Mouse (Mus musculus): ENCODE results near the gene Vmn2r78.
"Not testable (repeated sequence)": the region's sequence is repeated elsewhere in the genome, so short reads cannot be mapped to it uniquely, and the experiment has no call there.

Vmn2r78 gene

DNA sequence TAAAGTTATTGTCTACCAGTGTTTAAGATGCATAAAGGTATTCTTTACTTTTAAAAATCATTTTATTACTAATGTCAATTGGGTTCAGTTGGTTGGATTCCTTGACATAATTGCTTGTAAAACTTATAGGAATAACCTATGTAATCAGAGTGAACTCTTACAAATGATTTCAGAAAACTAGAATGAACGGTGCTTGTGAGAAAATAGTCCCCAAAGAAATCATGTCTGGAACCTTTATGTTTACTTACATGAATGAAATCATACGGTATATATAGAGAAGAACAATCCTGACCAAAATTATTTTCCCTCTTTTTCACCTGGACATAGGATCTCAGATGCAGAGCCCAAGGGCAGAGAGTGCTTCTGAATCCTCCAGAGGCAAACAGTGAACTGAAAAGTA lies at the start of gene Vmn2r78:
Gene Vmn2r78 (plus strand): TSS at position 301 of the 400 bp plus-strand sequence.
- DNase-seq (ENCODE audit: low spot score) = not testable (repeated sequence)

DNA sequence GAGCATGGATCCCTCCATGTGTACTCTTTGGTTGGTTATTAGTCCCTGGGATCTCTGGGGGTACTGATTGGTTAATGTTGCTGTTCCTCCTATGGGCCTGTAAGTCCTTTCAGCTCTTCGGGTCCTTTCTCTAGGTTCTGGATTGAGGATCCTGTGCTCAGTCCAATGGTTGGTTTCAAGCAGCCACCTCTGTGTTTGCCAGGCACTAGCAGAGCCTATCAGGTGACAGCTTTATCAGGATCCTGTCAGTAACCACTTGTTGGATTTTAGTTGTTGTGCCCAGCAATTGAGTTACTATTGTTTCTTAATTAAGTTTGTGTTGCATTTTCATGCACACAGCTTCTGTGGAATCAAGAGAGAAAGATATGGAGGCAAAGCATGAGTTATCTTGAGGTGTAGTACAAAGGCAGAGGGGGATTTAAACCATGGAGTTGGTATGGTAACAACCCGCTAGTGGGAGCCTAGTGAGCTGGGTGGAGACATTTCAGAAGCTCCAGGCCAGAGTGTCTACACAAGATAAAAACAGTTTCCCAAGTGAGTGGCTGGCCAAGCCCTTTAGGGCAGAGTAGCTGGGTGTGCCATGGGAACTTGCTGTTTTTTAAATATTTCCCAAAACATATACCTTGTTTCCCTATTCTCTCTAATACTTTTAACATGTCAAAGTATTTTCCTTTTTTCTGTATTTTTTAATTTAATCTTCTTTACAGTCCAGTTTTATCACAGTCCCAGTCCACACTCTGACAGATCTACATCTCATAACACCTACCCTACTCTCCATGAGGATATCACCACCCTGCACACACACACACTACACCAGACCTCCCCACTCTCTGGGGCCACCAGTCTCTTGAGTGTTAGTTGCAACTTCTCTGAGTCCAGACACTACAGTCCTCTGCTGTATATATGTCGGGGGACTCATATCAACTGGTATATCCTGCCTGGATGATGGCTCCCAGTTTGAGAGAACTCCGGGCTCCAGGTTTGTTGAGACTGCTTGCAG lies 25.1 kb upstream of the Vmn2r78 start:
- DNase-seq (ENCODE audit: low spot score) = no peak

DNA sequence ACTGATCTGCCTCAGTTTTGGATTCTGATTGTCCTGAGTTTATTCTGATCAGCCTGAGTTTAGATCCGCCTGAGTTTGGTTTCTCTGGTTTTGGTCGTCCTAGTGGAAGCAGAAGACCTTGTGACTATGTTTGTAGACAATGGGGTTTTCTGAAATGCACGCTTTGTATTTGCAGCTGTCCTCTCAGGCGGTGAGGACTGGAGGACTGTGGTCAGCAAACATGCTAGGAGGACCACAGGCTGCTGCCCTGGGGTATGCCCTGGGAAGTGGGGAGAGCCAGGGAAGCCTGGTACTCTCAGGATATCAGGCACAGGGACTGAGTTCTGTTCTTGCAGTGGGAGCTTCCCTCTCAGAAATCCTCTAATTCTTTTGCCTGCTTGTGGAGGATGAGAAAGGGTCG lies 22.4 kb downstream of the Vmn2r78 start:
- DNase-seq (ENCODE audit: low spot score) = no peak

DNA sequence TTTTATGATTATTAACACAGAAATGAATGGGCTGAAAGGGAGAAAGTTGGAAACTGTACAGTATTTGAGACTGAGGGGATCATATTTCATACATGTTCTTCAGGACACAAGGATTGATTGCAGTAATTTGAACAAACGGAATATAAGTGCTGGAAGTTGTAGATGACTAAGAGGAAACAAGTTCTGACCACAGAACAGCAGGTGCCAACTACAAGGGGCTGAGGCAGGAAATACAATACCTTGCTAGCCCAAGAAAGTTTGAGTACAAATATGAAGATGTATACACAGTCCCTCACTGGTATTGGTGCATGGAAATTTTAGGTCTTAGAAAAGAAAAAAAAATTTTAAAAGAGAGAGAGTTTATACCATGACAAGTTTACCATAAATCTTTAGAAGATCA lies 79.8 kb downstream of the Vmn2r78 start:
- no peak for DNase-seq (ENCODE audit: low spot score)

DNA sequence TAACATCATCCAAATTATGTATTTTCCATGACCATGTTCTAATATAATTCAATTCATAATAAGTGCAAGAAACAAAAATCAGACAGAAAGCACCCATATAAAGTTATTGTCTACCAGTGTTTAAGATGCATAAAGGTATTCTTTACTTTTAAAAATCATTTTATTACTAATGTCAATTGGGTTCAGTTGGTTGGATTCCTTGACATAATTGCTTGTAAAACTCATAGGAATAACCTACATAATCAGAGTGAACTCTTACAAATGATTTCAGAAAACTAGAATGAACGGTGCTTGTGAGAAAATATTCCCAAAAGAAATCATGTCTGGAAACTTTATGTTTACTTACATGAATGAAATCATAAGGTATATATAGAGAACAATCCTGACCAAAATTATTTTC lies 80.9 kb downstream of the Vmn2r78 start, which contains the start of gene Vmn2r79:
Gene Vmn2r79 (plus strand): TSS at position 301 of the 400 bp plus-strand sequence.
- not testable (repeated sequence) for DNase-seq (ENCODE audit: low spot score)

Data from adipocyte (in vitro differentiated cells).